Mouse (Mus musculus) gastrocnemius, adult 2 months (tissue): Measurements from ENCODE around the gene Capn3. TPM values are rescaled to one million over a fixed set of nuclear protein-coding genes. Genes with fewer than 3 reads are reported as not detected.
A peak's percentile ranks its signal among the peaks of the same experiment; 100 is the strongest.

Experiments
- DNase-seq: peaks from one replicate; pipeline ENCODE4 v3.0.0; 2022
- H3K27ac ChIP-seq: fragments of 200-600 bp; 2 replicates; pipeline ENCODE4 v1.8.1; 2022; ENCODE audit warnings: mild to moderate bottlenecking
- H3K4me3 ChIP-seq: fragments of 200-600 bp; 2 replicates; pipeline ENCODE4 v1.8.1; 2022; ENCODE audit warnings: mild to moderate bottlenecking, moderate library complexity
- CTCF ChIP-seq: fragments of 200-600 bp; IDR thresholded peaks from 2 replicates; pipeline ENCODE4 v1.8.1; 2022; ENCODE audit warnings: antibody characterized with exemption, mild to moderate bottlenecking, moderate library complexity
- intact Hi-C: fragments of 180-260 bp; cut with DNase I; formaldehyde crosslinking; loops from one replicate; pipeline ENCODE4 v1.15.1; 2025
- total RNA-seq, 2 experiments: library from RNA; stranded (reverse); gene quantifications; 2 replicates each; pipeline ENCODE4 v1.2.3; 2021

Gene Capn3
- total RNA-seq, 2 experiments from 2014 or later = 126 to 149 TPM

- no peak for TF ChIP-seq CTCF
- intact Hi-C loops = no loop called here
- Histone ChIP-seq H3K27ac (no peak overlapping the region), H3K4me3 (no peak overlapping the region)
- no peak for DNase-seq
Measured at GRCm38 (mm10) chr2:120493254-120493653, 37.4 kb downstream of the Capn3 start.

GRCm38 (mm10) chr2:120496511-120496910 lies 40.7 kb downstream of the Capn3 start:
- no peak for DNase-seq
- H3K27ac ChIP-seq = no peak overlapping the region
- intact Hi-C loops = no loop called here
- H3K4me3 ChIP-seq = no peak overlapping the region
- no peak for TF ChIP-seq CTCF

- no peak for TF ChIP-seq CTCF
- intact Hi-C loops = no loop called here
- Histone ChIP-seq H3K4me3 (no peak overlapping the region), H3K27ac (no peak overlapping the region)
- DNase-seq = no peak
Measured at GRCm38 (mm10) chr2:120499971-120500471, 44.2 kb downstream of the Capn3 start.

GRCm38 (mm10) chr2:120501136-120501918 lies 45.5 kb downstream of the Capn3 start:
- no peak for TF ChIP-seq CTCF
- Histone ChIP-seq H3K27ac (no peak overlapping the region), H3K4me3 (no peak overlapping the region)
- intact Hi-C loops = no loop called here
- no peak for DNase-seq

GRCm38 (mm10) chr2:120501931-120502604 lies 46.2 kb downstream of the Capn3 start:
- TF ChIP-seq CTCF = no peak
- DNase-seq = no peak
- H3K27ac ChIP-seq = no peak overlapping the region
- intact Hi-C loops = no loop called here
- no peak overlapping the region for H3K4me3 ChIP-seq

- Histone ChIP-seq H3K4me3 (no peak overlapping the region), H3K27ac (no peak overlapping the region)
- intact Hi-C loops = no loop called here
- peak; percentile 51 for DNase-seq
- TF ChIP-seq CTCF = no peak
Measured at GRCm38 (mm10) chr2:120502605-120502990, 46.8 kb downstream of the Capn3 start.

GRCm38 (mm10) chr2:120503094-120503493 lies 47.3 kb downstream of the Capn3 start:
- no peak for TF ChIP-seq CTCF
- Histone ChIP-seq H3K4me3 (no peak overlapping the region), H3K27ac (no peak overlapping the region)
- no peak for DNase-seq
- intact Hi-C loops = no loop called here

GRCm38 (mm10) chr2:120503992-120504391 lies 48.2 kb downstream of the Capn3 start:
- Histone ChIP-seq H3K4me3 (no peak overlapping the region), H3K27ac (no peak overlapping the region)
- no peak for DNase-seq
- no peak for TF ChIP-seq CTCF
- intact Hi-C loops = no loop called here

- intact Hi-C loops = no loop called here
- no peak for DNase-seq
- TF ChIP-seq CTCF = no peak
- no peak overlapping the region for H3K4me3 ChIP-seq
- no peak overlapping the region for H3K27ac ChIP-seq
Measured at GRCm38 (mm10) chr2:120514181-120514580, 58.4 kb downstream of the Capn3 start.

GRCm38 (mm10) chr2:120518547-120519210 lies 62.9 kb downstream of the Capn3 start:
- Histone ChIP-seq H3K4me3 (no peak overlapping the region), H3K27ac (peak overlapping the region; percentile 78)
- no peak for TF ChIP-seq CTCF
- DNase-seq = no peak
- intact Hi-C loops = no loop called here

GRCm38 (mm10) chr2:120526771-120527170 lies 71.0 kb downstream of the Capn3 start:
- TF ChIP-seq CTCF = no peak
- no peak for DNase-seq
- intact Hi-C loops = loop anchor here (5.0 kb wide), 1 partner anchor 81 kb away; the partner anchor contains the start of genes Haus2 and Lrrc57
- no peak overlapping the region for H3K4me3 ChIP-seq
- no peak overlapping the region for H3K27ac ChIP-seq

- intact Hi-C loops = loop anchor here (5.0 kb wide), 1 partner anchor 78 kb away; the partner anchor contains the start of genes Haus2 and Lrrc57
- TF ChIP-seq CTCF = peak; percentile 32; the same call in 1 of the 2 replicates
- H3K27ac ChIP-seq = no peak overlapping the region; the same call in 1 of the 2 replicates
- no peak for DNase-seq
- no peak overlapping the region for H3K4me3 ChIP-seq
Measured at GRCm38 (mm10) chr2:120529531-120529930, 73.7 kb downstream of the Capn3 start.

GRCm38 (mm10) chr2:120531223-120531622 lies 75.4 kb downstream of the Capn3 start:
- H3K27ac ChIP-seq = peak overlapping the region; percentile 77
- DNase-seq = no peak
- H3K4me3 ChIP-seq = peak overlapping the region; percentile 27
- TF ChIP-seq CTCF = no peak
- intact Hi-C loops = no loop called here
